Mouse (Mus musculus): Measurements from ENCODE around the gene Chrna4. TPM values are rescaled to one million over a fixed set of nuclear protein-coding genes. Genes with fewer than 3 reads are reported as not detected.

Chrna4 gene
- polyA plus RNA-seq, 1 experiment from 2014 or later, result 0.31 TPM

DNA sequence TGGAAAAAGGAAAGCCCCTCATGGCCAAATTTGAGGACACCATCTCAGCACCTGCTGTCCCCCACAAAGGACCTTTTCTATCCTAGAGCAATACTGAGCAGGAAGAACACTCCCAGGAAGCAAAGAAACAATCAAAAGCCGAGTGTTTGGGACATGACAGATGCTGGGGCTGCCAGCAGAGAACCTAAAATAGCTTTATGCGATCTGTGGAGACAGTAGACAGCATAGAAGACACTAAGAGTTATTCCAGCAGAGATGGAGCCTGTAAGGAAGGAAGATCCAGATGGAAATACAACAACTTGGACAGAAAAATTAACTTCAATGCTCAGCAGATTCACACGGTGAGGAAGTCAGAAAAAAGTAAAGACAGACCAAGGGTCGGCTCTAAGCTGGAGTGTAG is 22.5 kb upstream of the Chrna4 start:
- no peak overlapping the region for H3K4me2 ChIP-seq
- H3K27me3 ChIP-seq (replicated peaks), result peaks cover 47% of the 10 kb centered on the region
- no peaks in the 10 kb centered on the region for H3K36me3 ChIP-seq
- no peak overlapping the region for H3K4me3 ChIP-seq
- no peak overlapping the region for H3K9ac ChIP-seq
- no peak overlapping the region for H3K27ac ChIP-seq (ENCODE audit: poor library complexity, severe bottlenecking)
- ATAC-seq (ENCODE audit: insufficient number of reproducible peaks, low FRiP score), result no peak
- H3K4me1 ChIP-seq (replicated peaks), result no peaks in the 10 kb centered on the region
- H3K9me3 ChIP-seq (replicated peaks), result no peaks in the 10 kb centered on the region
- WGBS, result 48% methylated on average over 4 of the region's 4 CpGs

DNA sequence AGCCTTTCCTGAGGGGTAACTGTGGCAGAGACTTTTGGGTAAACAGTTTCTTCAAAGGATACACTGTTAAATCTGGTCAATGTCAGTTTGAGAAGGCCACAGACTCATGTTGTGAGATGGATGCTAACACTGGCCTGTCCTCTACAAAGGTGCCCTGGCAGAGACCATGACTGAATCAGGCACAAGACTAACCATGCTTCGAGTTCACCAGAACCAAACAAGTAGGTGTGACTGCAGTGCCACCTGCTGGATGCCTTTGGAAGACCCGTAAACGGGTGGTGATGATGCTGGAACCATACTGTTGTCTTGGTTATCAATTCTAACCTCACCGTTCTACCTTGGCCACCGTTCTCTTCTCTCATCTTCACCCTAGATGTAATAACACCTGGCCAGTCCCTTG is 16.8 kb upstream of the Chrna4 start:
- peaks cover 72% of the 10 kb centered on the region for H3K27me3 ChIP-seq (replicated peaks)
- WGBS, result 17% methylated on average over 5 of the region's 5 CpGs
- H3K36me3 ChIP-seq, result no peaks in the 10 kb centered on the region
- H3K4me2 ChIP-seq, result no peak overlapping the region
- ATAC-seq (ENCODE audit: insufficient number of reproducible peaks, low FRiP score), result peak; percentile 39; the same call in 1 of the 2 replicates
- H3K9me3 ChIP-seq (replicated peaks), result no peaks in the 10 kb centered on the region
- no peak overlapping the region for H3K9ac ChIP-seq
- no peak overlapping the region for H3K27ac ChIP-seq (ENCODE audit: poor library complexity, severe bottlenecking)
- H3K4me1 ChIP-seq (replicated peaks), result peaks cover 12% of the 10 kb centered on the region; the same call in 1 of the 2 replicates
- no peak overlapping the region for H3K4me3 ChIP-seq

GRCm38 (mm10) chr2:181058193-181058592 is 14.8 kb upstream of the Chrna4 start:
- Histone ChIP-seq H3K27me3 (replicated peaks) (peaks cover 74% of the 10 kb centered on the region), H3K4me1 (replicated peaks) (peaks cover 12% of the 10 kb centered on the region; the same call in 1 of the 2 replicates), H3K4me2 (no peak overlapping the region), H3K36me3 (no peaks in the 10 kb centered on the region), H3K9ac (no peak overlapping the region), H3K27ac (ENCODE audit: poor library complexity, severe bottlenecking) (no peak overlapping the region), H3K4me3 (no peak overlapping the region), H3K9me3 (replicated peaks) (no peaks in the 10 kb centered on the region)
- WGBS, result 45% methylated on average over 3 of the region's 3 CpGs
- ATAC-seq (ENCODE audit: insufficient number of reproducible peaks, low FRiP score), result no peak

- 41% methylated on average over 8 of the region's 8 CpGs for WGBS
- H3K4me3 ChIP-seq, result no peak overlapping the region
- ATAC-seq (ENCODE audit: insufficient number of reproducible peaks, low FRiP score), result no peak
- H3K27me3 ChIP-seq (replicated peaks), result peaks cover 72% of the 10 kb centered on the region
- H3K4me1 ChIP-seq (replicated peaks), result peaks cover 12% of the 10 kb centered on the region; the same call in 1 of the 2 replicates
- H3K36me3 ChIP-seq, result no peaks in the 10 kb centered on the region
- H3K9me3 ChIP-seq (replicated peaks), result no peaks in the 10 kb centered on the region
- no peak overlapping the region for H3K27ac ChIP-seq (ENCODE audit: poor library complexity, severe bottlenecking)
- no peak overlapping the region for H3K4me2 ChIP-seq
- no peak overlapping the region for H3K9ac ChIP-seq
These were observed 14.0 kb upstream of the Chrna4 start for GRCm38 (mm10) chr2:181057341-181057740.

DNA sequence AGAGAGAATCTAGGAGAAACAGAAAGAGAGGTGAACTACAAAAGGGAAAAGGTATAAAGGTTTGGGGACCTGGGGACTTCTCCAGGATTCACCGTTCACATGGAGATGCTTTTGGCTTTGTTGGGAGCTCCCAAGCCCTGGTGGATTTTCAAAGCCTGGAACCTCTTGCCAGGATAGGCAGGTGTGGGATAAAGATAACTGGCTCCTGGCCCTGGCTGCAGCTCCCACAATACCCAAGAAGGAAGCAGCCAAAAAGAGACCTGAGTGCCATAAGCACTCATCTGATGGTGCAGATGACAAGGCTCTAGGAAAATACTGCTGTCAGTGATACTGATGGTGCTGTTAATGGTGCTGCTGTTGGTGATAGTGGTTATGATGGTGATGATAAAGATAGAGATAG is 8.8 kb upstream of the Chrna4 start:
- Histone ChIP-seq H3K4me3 (no peak overlapping the region), H3K9me3 (replicated peaks) (no peaks in the 10 kb centered on the region), H3K9ac (no peak overlapping the region), H3K36me3 (no peaks in the 10 kb centered on the region), H3K27ac (ENCODE audit: poor library complexity, severe bottlenecking) (no peak overlapping the region), H3K4me1 (replicated peaks) (peaks cover 3% of the 10 kb centered on the region; the same call in 1 of the 2 replicates), H3K27me3 (replicated peaks) (peaks cover 83% of the 10 kb centered on the region), H3K4me2 (no peak overlapping the region)
- 86% methylated on average over 1 of the region's 1 CpGs for WGBS
- no peak for ATAC-seq (ENCODE audit: insufficient number of reproducible peaks, low FRiP score)

GRCm38 (mm10) chr2:181048986-181049385 is 5.6 kb upstream of the Chrna4 start:
- Histone ChIP-seq H3K36me3 (no peaks in the 10 kb centered on the region), H3K4me2 (no peak overlapping the region), H3K4me3 (no peak overlapping the region), H3K27me3 (replicated peaks) (peaks cover 85% of the 10 kb centered on the region), H3K27ac (ENCODE audit: poor library complexity, severe bottlenecking) (no peak overlapping the region), H3K9ac (no peak overlapping the region), H3K9me3 (replicated peaks) (no peaks in the 10 kb centered on the region), H3K4me1 (replicated peaks) (0 out of 2 replicates have a peak, but pooled peaks cover 2% of the 10 kb centered on the region)
- ATAC-seq (ENCODE audit: insufficient number of reproducible peaks, low FRiP score), result no peak
- 74% methylated on average over 9 of the region's 9 CpGs for WGBS

DNA sequence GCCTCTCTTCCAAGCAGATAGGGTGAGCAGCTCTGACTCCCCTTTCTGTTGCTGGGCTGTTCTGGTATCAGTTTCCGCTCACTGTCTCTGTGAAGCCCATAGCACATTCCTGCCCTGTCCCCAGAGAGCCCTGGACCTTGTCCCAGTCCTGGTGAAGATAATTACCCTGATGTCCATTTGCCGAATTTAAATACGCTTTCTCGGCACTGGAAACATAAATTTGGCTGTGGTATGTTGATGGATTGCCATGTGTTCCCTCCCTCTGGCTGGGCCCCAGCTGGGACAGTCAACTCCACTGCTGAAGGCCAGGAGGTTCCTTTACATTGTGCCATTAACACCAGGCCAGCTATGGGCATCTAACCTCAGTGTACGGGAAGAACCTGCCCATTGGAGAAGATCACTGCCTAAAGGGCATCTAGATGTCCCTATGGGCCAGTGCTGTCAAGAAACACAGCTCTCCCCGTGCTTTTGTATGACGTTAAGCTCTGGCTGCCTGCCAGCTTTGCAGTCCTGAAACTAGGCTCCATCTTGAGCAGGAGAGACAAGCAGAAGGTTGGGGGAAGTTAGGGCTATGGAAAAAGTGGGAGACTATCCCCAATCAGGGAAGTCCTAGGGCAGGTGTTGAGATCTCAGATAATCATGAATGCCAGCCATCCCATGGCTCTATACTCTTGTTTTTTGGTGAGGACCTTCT is 5.1 kb upstream of the Chrna4 start:
- no peaks in the 10 kb centered on the region for H3K9me3 ChIP-seq (replicated peaks)
- peaks cover 86% of the 10 kb centered on the region for H3K27me3 ChIP-seq (replicated peaks)
- no peak overlapping the region for H3K27ac ChIP-seq (ENCODE audit: poor library complexity, severe bottlenecking)
- 0 out of 2 replicates have a peak, but pooled peaks cover 5% of the 10 kb centered on the region for H3K4me1 ChIP-seq (replicated peaks)
- H3K9ac ChIP-seq, result no peak overlapping the region
- ATAC-seq (ENCODE audit: insufficient number of reproducible peaks, low FRiP score), result no peak
- 56% methylated on average over 7 of the region's 7 CpGs for WGBS
- H3K4me3 ChIP-seq, result no peak overlapping the region
- no peak overlapping the region for H3K4me2 ChIP-seq
- H3K36me3 ChIP-seq, result no peaks in the 10 kb centered on the region

- Histone ChIP-seq H3K27me3 (replicated peaks) (peaks cover 97% of the 10 kb centered on the region), H3K36me3 (no peaks in the 10 kb centered on the region), H3K9me3 (replicated peaks) (no peaks in the 10 kb centered on the region), H3K27ac (ENCODE audit: poor library complexity, severe bottlenecking) (no peak overlapping the region), H3K4me3 (no peak overlapping the region), H3K9ac (no peak overlapping the region), H3K4me1 (replicated peaks) (peaks cover 17% of the 10 kb centered on the region), H3K4me2 (no peak overlapping the region)
- ATAC-seq (ENCODE audit: insufficient number of reproducible peaks, low FRiP score), result no peak
- WGBS, result 19% methylated on average over 3 of the region's 3 CpGs
These were observed 655 bp upstream of the Chrna4 start for GRCm38 (mm10) chr2:181044001-181044400.

- Histone ChIP-seq H3K9me3 (replicated peaks) (no peaks in the 10 kb centered on the region), H3K36me3 (no peaks in the 10 kb centered on the region), H3K4me3 (no peak overlapping the region), H3K27ac (ENCODE audit: poor library complexity, severe bottlenecking) (no peak overlapping the region), H3K4me2 (no peak overlapping the region), H3K4me1 (replicated peaks) (peaks cover 23% of the 10 kb centered on the region), H3K27me3 (replicated peaks) (peaks cover 99% of the 10 kb centered on the region), H3K9ac (no peak overlapping the region)
- no peak for ATAC-seq (ENCODE audit: insufficient number of reproducible peaks, low FRiP score)
These were observed 970 bp downstream of the Chrna4 start for GRCm38 (mm10) chr2:181042376-181042775.

DNA sequence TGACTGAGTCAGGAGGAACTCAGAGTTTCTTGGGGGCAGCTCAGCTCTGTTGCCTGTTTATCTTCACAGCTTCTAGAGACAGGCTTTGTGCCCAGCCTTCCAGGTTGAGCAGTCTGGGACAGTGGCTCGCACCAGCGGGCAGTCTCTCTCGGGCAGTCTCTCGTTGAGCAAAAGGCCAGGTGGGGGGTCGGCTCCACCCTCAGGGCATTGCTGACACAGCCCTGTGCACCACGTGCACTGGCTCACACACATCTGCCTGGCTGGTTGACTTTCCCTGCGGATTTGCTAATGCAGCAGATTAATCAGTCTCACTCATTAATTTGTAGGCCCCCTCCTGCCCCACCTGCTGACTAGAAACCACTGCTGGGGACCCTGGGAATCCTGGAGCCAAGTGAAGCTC is 1.4 kb downstream of the Chrna4 start:
- WGBS, result 5% methylated on average over 7 of the region's 7 CpGs
- no peak for ATAC-seq (ENCODE audit: insufficient number of reproducible peaks, low FRiP score)

DNA sequence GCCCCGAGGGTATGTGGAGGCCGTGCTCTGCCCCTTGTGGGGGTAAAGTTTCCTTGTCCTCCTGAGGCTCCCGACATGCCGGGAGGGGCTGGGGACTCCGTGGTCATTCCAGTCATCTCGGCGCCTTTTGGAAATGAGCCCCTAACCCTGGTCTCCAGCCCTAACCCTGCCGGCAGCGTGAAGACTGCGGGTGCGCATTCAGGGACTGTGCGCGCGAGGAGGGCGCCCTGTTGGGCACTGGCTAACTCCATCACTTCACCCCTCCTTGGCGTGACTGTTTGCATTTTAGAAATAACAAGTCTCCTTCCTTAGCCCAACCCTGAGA is 4.0 kb downstream of the Chrna4 start:
- no peak overlapping the region for H3K27ac ChIP-seq (ENCODE audit: poor library complexity, severe bottlenecking)
- H3K4me1 ChIP-seq (replicated peaks), result peaks cover 23% of the 10 kb centered on the region
- peak overlapping the region; percentile 64; the same call in 1 of the 2 replicates for H3K9ac ChIP-seq
- H3K9me3 ChIP-seq (replicated peaks), result no peaks in the 10 kb centered on the region
- 2% methylated on average over 16 of the region's 16 CpGs for WGBS
- peaks cover 100% of the 10 kb centered on the region for H3K27me3 ChIP-seq (replicated peaks)
- H3K4me3 ChIP-seq, result peak overlapping the region; percentile 62
- peak overlapping the region; percentile 96 for H3K4me2 ChIP-seq
- ATAC-seq (ENCODE audit: insufficient number of reproducible peaks, low FRiP score), result no peak; the same call in 1 of the 2 replicates
- H3K36me3 ChIP-seq, result no peaks in the 10 kb centered on the region

More for the DNA sequence above, 1.4 kb downstream of the Chrna4 start:
- Histone ChIP-seq H3K4me3 (no peak overlapping the region), H3K9ac (no peak overlapping the region), H3K27ac (ENCODE audit: poor library complexity, severe bottlenecking) (no peak overlapping the region), H3K4me2 (no peak overlapping the region), H3K27me3 (replicated peaks) (peaks cover 99% of the 10 kb centered on the region), H3K9me3 (replicated peaks) (no peaks in the 10 kb centered on the region), H3K36me3 (no peaks in the 10 kb centered on the region), H3K4me1 (replicated peaks) (peaks cover 23% of the 10 kb centered on the region)
